ENCODE assay signal across 9 mouse cellular contexts in genomic region chr4:156184291-156184954, GRCm38 (mm10). TPM values are rescaled to one million over a fixed set of nuclear protein-coding genes. Genes with fewer than 3 reads are reported as not detected.
DNase-seq lines count a peak whose midpoint lies in the region; ATAC-seq and TF ChIP-seq lines count a peak whose summit lies in the region.
"Had no signal": no experiment of that assay in that cellular context is flagged by ENCODE, and none has a peak within 500 bp of the region (broad histone marks: within the 10 kb centered on the region; RNA-seq: fewer than 3 reads in every experiment).

No protein-coding gene starts in this region.

- H3K36me3 ChIP-seq in E14TG2a.4 (ENCODE audit: insufficient read depth, low read length) (peaks cover 86% of the 10 kb centered on the region), ES-Bruce4 (ENCODE audit: control insufficient read depth, insufficient read depth, low read length, poor library complexity, severe bottlenecking) (peaks cover 28% of the 10 kb centered on the region)
- peaks cover 39% of the 10 kb centered on the region for H3K36me3 ChIP-seq in forebrain, embryonic 14.5 days (ENCODE audit: control insufficient read depth, insufficient read depth, low read length)
- H3K36me3 ChIP-seq in hindbrain, postnatal 0 days (ENCODE audit: insufficient read depth, low read length) = peaks cover under 1% of the 10 kb centered on the region; the same call in 1 of the 2 replicates
- H3K36me3 ChIP-seq in intestine, embryonic 16.5 days (ENCODE audit: control insufficient read depth, insufficient read depth, low read length) = peaks cover 5% of the 10 kb centered on the region; the same call in 1 of the 2 replicates

- peak overlapping the region; percentile 81 for H3K4me2 ChIP-seq in forebrain, embryonic 14.5 days (ENCODE audit: low read length)
- H3K4me2 ChIP-seq in hindbrain, postnatal 0 days (ENCODE audit: low read depth, low read length) = peak overlapping the region; percentile 68
- no peak overlapping the region for H3K4me2 ChIP-seq in intestine, embryonic 16.5 days (ENCODE audit: low read depth, low read length)

- peaks cover 69% of the 10 kb centered on the region for H3K4me1 ChIP-seq in E14TG2a.4 (replicated peaks; ENCODE audit: low read depth, low read length)
- peaks cover 14% of the 10 kb centered on the region for H3K4me1 ChIP-seq in ES-Bruce4 (ENCODE audit: control insufficient read depth, insufficient read depth, low read length)
- H3K4me1 ChIP-seq in forebrain, embryonic 14.5 days (ENCODE audit: control insufficient read depth, insufficient read depth, low read length) = peaks cover 51% of the 10 kb centered on the region
- H3K4me1 ChIP-seq in hindbrain, postnatal 0 days (ENCODE audit: insufficient read depth, low read length) = peaks cover 39% of the 10 kb centered on the region
- peaks cover 34% of the 10 kb centered on the region for H3K4me1 ChIP-seq in intestine, embryonic 16.5 days (ENCODE audit: control insufficient read depth, insufficient read depth, low read length)

- H3K27ac ChIP-seq in ES-Bruce4 (ENCODE audit: insufficient read depth, low read length) = peak overlapping the region; percentile 18; the same call in 1 of the 2 replicates
- H3K27ac ChIP-seq in forebrain, embryonic 14.5 days (ENCODE audit: low read depth, low read length) = peak overlapping the region; percentile 94
- H3K27ac ChIP-seq in hindbrain, postnatal 0 days = no peak overlapping the region
- no peak overlapping the region for H3K27ac ChIP-seq in intestine, embryonic 16.5 days (ENCODE audit: low read length)

- ATAC-seq in forebrain, embryonic 14.5 days = peak; percentile 1; the same call in 1 of the 2 replicates
- ATAC-seq in hindbrain, postnatal 0 days = 0 out of 2 replicates have a peak, but pooled peaks have one; percentile 19
- no peak for ATAC-seq in intestine, embryonic 16.5 days

- H3K9me3 ChIP-seq in E14TG2a.4 (ENCODE audit: low read length) (peaks cover 42% of the 10 kb centered on the region), ES-Bruce4 (replicated peaks; ENCODE audit: control insufficient read depth, insufficient read depth, low read length, poor library complexity, severe bottlenecking) (peaks cover 42% of the 10 kb centered on the region)
- no peaks in the 10 kb centered on the region for H3K9me3 ChIP-seq in forebrain, embryonic 14.5 days (replicated peaks; ENCODE audit: control insufficient read depth, low read length)
- H3K9me3 ChIP-seq in hindbrain, postnatal 0 days (ENCODE audit: low read length) = no peaks in the 10 kb centered on the region
- no peaks in the 10 kb centered on the region for H3K9me3 ChIP-seq in intestine, embryonic 16.5 days (ENCODE audit: control insufficient read depth, low read length)

- TF ChIP-seq EP300 in ES-Bruce4 (IDR thresholded peaks at IDR 0.05; ENCODE audit: insufficient read depth, low read depth, low read length) = 0 out of 2 replicates have a peak, but pooled peaks have one; percentile 48

- WGBS in forebrain, embryonic 14.5 days = 82% methylated on average over 7 of the region's 7 CpGs
- WGBS in hindbrain, postnatal 0 days = 62% methylated on average over 7 of the region's 7 CpGs
- WGBS in intestine, embryonic 16.5 days = 80% methylated on average over 7 of the region's 7 CpGs

- H3K27me3 ChIP-seq in E14TG2a.4 (ENCODE audit: insufficient read depth, low read length) (no peaks in the 10 kb centered on the region), ES-Bruce4 (ENCODE audit: control insufficient read depth, insufficient read depth, low read length, poor library complexity, severe bottlenecking) (no peaks in the 10 kb centered on the region)
- no peaks in the 10 kb centered on the region for H3K27me3 ChIP-seq in forebrain, embryonic 14.5 days (replicated peaks; ENCODE audit: control insufficient read depth, insufficient read depth, low read length)
- H3K27me3 ChIP-seq in hindbrain, postnatal 0 days (ENCODE audit: insufficient read depth, low read length) = no peaks in the 10 kb centered on the region
- no peaks in the 10 kb centered on the region for H3K27me3 ChIP-seq in intestine, embryonic 16.5 days (replicated peaks; ENCODE audit: control insufficient read depth, insufficient read depth, low read length)

- intact Hi-C loops in left cerebral cortex, postnatal 14 days (cut with DNase I) = no loop called here

- TF ChIP-seq POLR2A in ES-Bruce4 (IDR thresholded peaks at IDR 0.05; ENCODE audit: insufficient read depth, low read length) = no peak

- TF ChIP-seq CTCF in E14TG2a.4 (conservative IDR thresholded peaks at IDR 0.05; ENCODE audit: low read length) (no peak), ES-Bruce4 (IDR thresholded peaks at IDR 0.05; ENCODE audit: low read depth, low read length) (no peak)
- no peak for TF ChIP-seq CTCF in hindbrain, postnatal 0 days (IDR thresholded peaks at IDR 0.05; ENCODE audit: low read depth)

- H3K4me3 ChIP-seq in E14TG2a.4 (replicated peaks; ENCODE audit: low read length) (peak overlapping the region; percentile 93), ES-Bruce4 (ENCODE audit: low read depth, low read length) (no peak overlapping the region)
- H3K4me3 ChIP-seq in forebrain, embryonic 14.5 days (ENCODE audit: low read depth, low read length) = peak overlapping the region; percentile 51
- H3K4me3 ChIP-seq in hindbrain, postnatal 0 days (ENCODE audit: low read length) = peak overlapping the region; percentile 47
- no peak overlapping the region for H3K4me3 ChIP-seq in intestine, embryonic 16.5 days (ENCODE audit: low read length)

- DNase-seq in forebrain, embryonic 14.5 days (ENCODE audit: low spot score) = peak; percentile 24
- no peak for DNase-seq in hindbrain, postnatal 0 days (ENCODE audit: low spot score)
- no peak for DNase-seq in urinary bladder, adult 2 months (ENCODE audit: low spot score)
- DNase-seq in left cerebral cortex, postnatal 14 days (ENCODE audit: low spot score in 2 of 2) = no peak
- DNase-seq in T-cell, adult 2 months (ENCODE audit: low spot score) = no peak
- DNase-seq: cerebellum, adult 9-10 months had no signal

- H3K9ac ChIP-seq in ES-Bruce4 (ENCODE audit: low read depth, poor library complexity, severe bottlenecking) = no peak overlapping the region
- H3K9ac ChIP-seq in forebrain, embryonic 14.5 days (ENCODE audit: low read length) = peak overlapping the region; percentile 80
- peak overlapping the region; percentile 73 for H3K9ac ChIP-seq in hindbrain, postnatal 0 days (replicated peaks; ENCODE audit: low read length)
- H3K9ac ChIP-seq in intestine, embryonic 16.5 days (ENCODE audit: low read depth, low read length) = no peak overlapping the region

RNA-seq across cellular contexts. Expression of gene Agrn, which starts 12.9 kb away (rescaled TPM):
- 156 and 159 TPM in 2 replicates for polyA plus RNA-seq in ES-Bruce4 (2011; ENCODE audit: insufficient read depth, insufficient read length, low read depth, missing spikeins)
- 72.2 and 88.4 TPM in 2 replicates for polyA plus RNA-seq in forebrain, embryonic 14.5 days (2014; fragmentation: Nextera tagmentation; extraction: Ambion mirVana)
- total RNA-seq in hindbrain, postnatal 0 days (2014; rRNA removed) = 273 and 295 TPM in 2 replicates
- polyA plus RNA-seq in hindbrain, postnatal 0 days (2015; fragmentation: Nextera tagmentation; extraction: Ambion mirVana) = 58.6 and 63.0 TPM in 2 replicates
- polyA plus RNA-seq in urinary bladder, adult 2 months (2012; rRNA removed) = 124 and 139 TPM in 2 replicates
- polyA plus RNA-seq in intestine, embryonic 16.5 days (2015; fragmentation: Nextera tagmentation; extraction: Ambion mirVana) = 35.9 and 38.0 TPM in 2 replicates
- total RNA-seq in left cerebral cortex, postnatal 14 days (2021) = 100 to 1,000 TPM; 184 to 198 TPM

RNA-seq across cellular contexts. Expression of gene Isg15, which starts 16.2 kb away (rescaled TPM):
- 8.4 and 10.7 TPM in 2 replicates for polyA plus RNA-seq in ES-Bruce4 (2011; ENCODE audit: insufficient read depth, insufficient read length, low read depth, missing spikeins)
- polyA plus RNA-seq in forebrain, embryonic 14.5 days (2014; fragmentation: Nextera tagmentation; extraction: Ambion mirVana) = 0.61 and 1.1 TPM in 2 replicates
- 1.6 and 3.2 TPM in 2 replicates for total RNA-seq in hindbrain, postnatal 0 days (2014; rRNA removed)
- 4.5 and 5.2 TPM in 2 replicates for polyA plus RNA-seq in hindbrain, postnatal 0 days (2015; fragmentation: Nextera tagmentation; extraction: Ambion mirVana)
- 15.0 and 15.6 TPM in 2 replicates for polyA plus RNA-seq in urinary bladder, adult 2 months (2012; rRNA removed)
- polyA plus RNA-seq in intestine, embryonic 16.5 days (2015; fragmentation: Nextera tagmentation; extraction: Ambion mirVana) = 1.8 and 2.9 TPM in 2 replicates
- under 1 TPM in 1 of 2 experiments, not detected in 1; 0.66 TPM for total RNA-seq in left cerebral cortex, postnatal 14 days (2021)

RNA-seq across cellular contexts. Expression of gene AW011738, which starts 18.7 kb away (rescaled TPM):
- 0.54 and 0.59 TPM in 2 replicates for polyA plus RNA-seq in ES-Bruce4 (2011; ENCODE audit: insufficient read depth, insufficient read length, low read depth, missing spikeins)
- polyA plus RNA-seq in forebrain, embryonic 14.5 days (2014; fragmentation: Nextera tagmentation; extraction: Ambion mirVana) = 1.2 TPM in 2 replicates
- 4.6 and 5.0 TPM in 2 replicates for total RNA-seq in hindbrain, postnatal 0 days (2014; rRNA removed)
- polyA plus RNA-seq in hindbrain, postnatal 0 days (2015; fragmentation: Nextera tagmentation; extraction: Ambion mirVana) = 3.7 and 4.0 TPM in 2 replicates
- 3.0 and 3.1 TPM in 2 replicates for polyA plus RNA-seq in urinary bladder, adult 2 months (2012; rRNA removed)
- polyA plus RNA-seq in intestine, embryonic 16.5 days (2015; fragmentation: Nextera tagmentation; extraction: Ambion mirVana) = 2.1 and 2.3 TPM in 2 replicates
- 1 to 10 TPM; 4.0 to 5.0 TPM for total RNA-seq in left cerebral cortex, postnatal 14 days (2021)

RNA-seq across cellular contexts. Expression of gene Perm1, which starts 31.2 kb away (rescaled TPM):
- not detected in 2 replicates for polyA plus RNA-seq in ES-Bruce4 (2011; ENCODE audit: insufficient read depth, insufficient read length, low read depth, missing spikeins)
- 0.83 and 0.99 TPM in 2 replicates for polyA plus RNA-seq in forebrain, embryonic 14.5 days (2014; fragmentation: Nextera tagmentation; extraction: Ambion mirVana)
- 1.6 and 1.7 TPM in 2 replicates for total RNA-seq in hindbrain, postnatal 0 days (2014; rRNA removed)
- 1.2 and 1.3 TPM in 2 replicates for polyA plus RNA-seq in hindbrain, postnatal 0 days (2015; fragmentation: Nextera tagmentation; extraction: Ambion mirVana)
- polyA plus RNA-seq in urinary bladder, adult 2 months (2012; rRNA removed) = 0.10 and 0.18 TPM in 2 replicates
- 0.20 and 0.35 TPM in 2 replicates for polyA plus RNA-seq in intestine, embryonic 16.5 days (2015; fragmentation: Nextera tagmentation; extraction: Ambion mirVana)
- under 1 TPM; 0.20 to 0.66 TPM for total RNA-seq in left cerebral cortex, postnatal 14 days (2021)

RNA-seq across cellular contexts. Expression of gene Plekhn1, which starts 50.2 kb away (rescaled TPM):
- polyA plus RNA-seq in ES-Bruce4 (2011; ENCODE audit: insufficient read depth, insufficient read length, low read depth, missing spikeins) = 19.1 and 21.2 TPM in 2 replicates
- 19.2 and 21.7 TPM in 2 replicates for polyA plus RNA-seq in forebrain, embryonic 14.5 days (2014; fragmentation: Nextera tagmentation; extraction: Ambion mirVana)
- total RNA-seq in hindbrain, postnatal 0 days (2014; rRNA removed) = 52.9 and 55.3 TPM in 2 replicates
- polyA plus RNA-seq in hindbrain, postnatal 0 days (2015; fragmentation: Nextera tagmentation; extraction: Ambion mirVana) = 19.6 and 19.7 TPM in 2 replicates
- polyA plus RNA-seq in urinary bladder, adult 2 months (2012; rRNA removed) = 86.6 and 88.2 TPM in 2 replicates
- 11.7 and 13.8 TPM in 2 replicates for polyA plus RNA-seq in intestine, embryonic 16.5 days (2015; fragmentation: Nextera tagmentation; extraction: Ambion mirVana)
- 10 to 100 TPM; 34.8 to 36.3 TPM for total RNA-seq in left cerebral cortex, postnatal 14 days (2021)

Comparison
In these comparisons a context has a peak if more than half of its experiments do, and no peak if none do; other contexts are left out.
1. H3K4me3 ChIP-seq: peak in E14TG2a.4 (single experiment), forebrain, embryonic 14.5 days (single experiment) and hindbrain, postnatal 0 days (single experiment); none in ES-Bruce4 (single experiment) and intestine, embryonic 16.5 days (single experiment).
2. H3K27ac ChIP-seq: peak in ES-Bruce4 (single experiment) and forebrain, embryonic 14.5 days (single experiment); none in hindbrain, postnatal 0 days (single experiment) and intestine, embryonic 16.5 days (single experiment).
3. H3K9ac ChIP-seq: peak in forebrain, embryonic 14.5 days (single experiment) and hindbrain, postnatal 0 days (single experiment); none in ES-Bruce4 (single experiment) and intestine, embryonic 16.5 days (single experiment).